Mouse (Mus musculus) heart, postnatal 0 days (tissue): Measurements from ENCODE around the gene Mrpl52. TPM values are rescaled to one million over a fixed set of nuclear protein-coding genes. Genes with fewer than 3 reads are reported as not detected.

Experiments
- ATAC-seq: fragments of 200-750 bp; cut with Nextera tagmentation; 2 replicates; pipeline ENCODE4 v1.8.0; 2017; ENCODE audit warnings: low read depth, moderate number of reproducible peaks, moderate library complexity; ENCODE audit not compliant: insufficient read depth
- DNase-seq: peaks from one replicate; pipeline ENCODE4 v3.0.0-alpha.2; 2016; ENCODE audit warnings: low spot score
- H3K27ac ChIP-seq: fragments of 300-500 bp; sonication (generic); 2 replicates; pipeline ENCODE4 v1.5.1; 2014; ENCODE audit warnings: low read depth, mild to moderate bottlenecking
- H3K27me3 ChIP-seq: fragments of 300-500 bp; sonication (generic); 2 replicates; pipeline ENCODE4 v1.6.1; 2014; ENCODE audit warnings: low read length, mixed read lengths; ENCODE audit not compliant: control insufficient read depth, insufficient read depth
- H3K36me3 ChIP-seq: fragments of 300-500 bp; sonication (generic); replicated peaks from 2 replicates; pipeline ENCODE4 v1.6.1; 2014; ENCODE audit warnings: low read length, mixed read lengths; ENCODE audit not compliant: control insufficient read depth, insufficient read depth
- H3K4me1 ChIP-seq: fragments of 300-500 bp; sonication (generic); 2 replicates; pipeline ENCODE4 v1.6.1; 2014; ENCODE audit warnings: antibody characterized with exemption; ENCODE audit not compliant: control insufficient read depth, insufficient read depth
- H3K4me2 ChIP-seq: fragments of 300-500 bp; sonication (generic); 2 replicates; pipeline ENCODE4 v1.6.1; 2014; ENCODE audit warnings: low read depth, mild to moderate bottlenecking, low read length, moderate library complexity
- H3K4me3 ChIP-seq: fragments of 300-500 bp; sonication (generic); 2 replicates; pipeline ENCODE4 v1.5.1; 2014; ENCODE audit warnings: low read depth, low read length
- H3K9ac ChIP-seq: fragments of 300-500 bp; sonication (generic); replicated peaks from 2 replicates; pipeline ENCODE4 v1.6.1; 2014; ENCODE audit warnings: low read depth, low read length, mixed read lengths
- H3K9me3 ChIP-seq: fragments of 300-500 bp; sonication (generic); replicated peaks from 2 replicates; pipeline ENCODE4 v1.6.1; 2016; ENCODE audit warnings: low read length; ENCODE audit not compliant: control insufficient read depth
- CTCF ChIP-seq: IDR thresholded peaks from 2 replicates; pipeline ENCODE4 v1.5.1; 2016; ENCODE audit warnings: antibody characterized with exemption, control low read depth, low read depth
- EP300 ChIP-seq: IDR thresholded peaks from 2 replicates; pipeline ENCODE4 v1.6.1; 2016; ENCODE audit warnings: antibody characterized with exemption, low read depth
- WGBS: fragments of 180-500 bp; shearing (Covaris S2); extraction: QIAGEN DNeasy Blood & Tissue Kit; methylation state at CpG from one replicate; pipeline ENCODE4 v1.1.7; 2014; 5-methylcytosine and 5-hydroxymethylcytosine counted together
- polyA plus RNA-seq: library from polyadenylated mRNA; unstranded; fragments of >200 nt; fragmentation: Nextera tagmentation; extraction: Ambion mirVana; gene quantifications from 2 replicates; pipeline ENCODE4 v1.2.1, GENCODE M21; 2015
- total RNA-seq: library from RNA; depleted of rRNA; stranded (reverse); fragments of >200 nt; gene quantifications from 2 replicates; pipeline ENCODE4 v1.2.3, GENCODE M21; 2014; ENCODE audit warnings: low replicate concordance

Mrpl52 gene
- total and polyA plus RNA-seq, 2 experiments from 2014 or later = 132 to 335 TPM

- Histone ChIP-seq H3K4me3 (0 out of 2 replicates have a peak overlapping the region, but pooled peaks have one; percentile 12), H3K27ac (no peak overlapping the region), H3K9me3 (no peaks in the 10 kb centered on the region), H3K4me2 (peak overlapping the region; percentile 53), H3K27me3 (no peaks in the 10 kb centered on the region), H3K4me1 (peaks cover 7% of the 10 kb centered on the region; the same call in 1 of the 2 replicates), H3K9ac (peak overlapping the region; percentile 38; the same call in 1 of the 2 replicates), H3K36me3 (no peaks in the 10 kb centered on the region)
- DNase-seq (no peak), ATAC-seq (no peak)
- WGBS = 14% methylated on average over 18 of the region's 18 CpGs
- TF ChIP-seq EP300 = no peak
- no peak for TF ChIP-seq CTCF
Measured at GRCm38 (mm10) chr14:54413877-54414700, 12.6 kb upstream of the Mrpl52 start.

DNA sequence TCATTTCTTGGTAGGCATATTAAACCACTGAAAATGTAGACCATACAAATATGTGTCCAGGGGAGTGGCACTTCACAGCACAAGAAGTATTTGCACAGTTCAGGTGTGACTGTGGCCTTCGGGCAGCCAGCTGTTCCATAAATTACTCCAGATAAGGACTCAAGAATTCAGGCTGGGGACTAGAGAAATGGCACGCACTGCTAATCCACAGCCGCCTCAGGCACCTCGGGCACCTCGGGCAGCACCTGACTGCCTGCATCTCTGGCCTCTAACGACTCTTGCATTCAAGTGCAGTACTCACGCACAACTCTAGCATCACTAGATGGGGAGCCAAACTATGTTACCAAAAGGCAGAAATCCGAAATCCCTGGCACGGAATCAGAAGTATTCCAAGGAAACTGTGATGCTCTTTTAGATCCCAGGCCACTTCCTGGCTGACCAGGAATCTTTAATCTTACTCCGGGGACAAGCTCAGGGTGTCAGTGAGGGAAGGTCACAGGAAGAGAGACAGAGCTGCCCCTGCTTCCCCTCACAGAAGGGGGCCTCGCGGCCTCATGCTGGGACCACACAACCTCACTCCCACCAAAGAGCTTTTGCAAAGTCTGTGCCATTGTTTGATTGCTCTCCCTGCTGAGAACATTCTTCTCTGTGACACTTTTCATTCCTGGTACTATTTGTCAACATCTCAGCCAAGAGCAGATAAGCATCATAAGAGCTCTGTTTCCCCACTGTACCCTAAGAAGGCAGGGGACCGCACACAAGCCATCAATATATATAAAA, 11.3 kb upstream of the Mrpl52 start:
- no peak for DNase-seq
- TF ChIP-seq EP300 (no peak), CTCF (no peak)
- Histone ChIP-seq H3K4me2 (no peak overlapping the region), H3K4me3 (no peak overlapping the region), H3K9ac (no peak overlapping the region), H3K27ac (no peak overlapping the region), H3K9me3 (no peaks in the 10 kb centered on the region), H3K4me1 (peaks cover 7% of the 10 kb centered on the region; the same call in 1 of the 2 replicates), H3K36me3 (no peaks in the 10 kb centered on the region), H3K27me3 (no peaks in the 10 kb centered on the region)
- WGBS = 27% methylated on average over 13 of the region's 13 CpGs
- ATAC-seq = no peak

DNA sequence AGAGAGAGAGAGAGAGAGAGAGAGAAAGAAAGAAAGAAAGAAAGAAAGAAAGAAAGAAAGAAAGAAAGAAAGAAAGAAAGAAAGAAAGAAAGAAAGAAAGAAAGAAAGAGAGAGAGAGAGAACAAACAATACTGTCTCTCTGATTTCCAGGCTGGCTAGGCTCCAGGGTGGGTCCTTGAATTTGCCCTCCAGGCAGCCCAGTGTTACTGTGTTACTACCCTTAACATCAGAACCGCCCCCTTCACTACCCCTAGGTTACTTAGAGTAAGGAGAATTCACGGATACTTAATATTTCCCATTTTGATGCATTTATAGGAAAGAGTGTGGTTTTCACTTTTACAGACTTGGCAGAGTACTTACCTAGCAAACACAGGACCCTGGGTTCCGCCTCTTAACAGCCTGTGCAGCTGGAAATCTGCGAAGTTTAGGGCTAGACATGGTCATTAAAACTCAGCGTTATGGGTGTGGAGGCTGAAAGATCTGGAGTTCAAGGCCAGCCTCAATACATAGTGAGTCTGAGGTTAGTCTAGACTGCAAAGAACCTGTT, 10.4 kb upstream of the Mrpl52 start:
- 71% methylated on average over 5 of the region's 5 CpGs for WGBS
- H3K27ac ChIP-seq = no peak overlapping the region
- H3K9ac ChIP-seq = no peak overlapping the region

DNA sequence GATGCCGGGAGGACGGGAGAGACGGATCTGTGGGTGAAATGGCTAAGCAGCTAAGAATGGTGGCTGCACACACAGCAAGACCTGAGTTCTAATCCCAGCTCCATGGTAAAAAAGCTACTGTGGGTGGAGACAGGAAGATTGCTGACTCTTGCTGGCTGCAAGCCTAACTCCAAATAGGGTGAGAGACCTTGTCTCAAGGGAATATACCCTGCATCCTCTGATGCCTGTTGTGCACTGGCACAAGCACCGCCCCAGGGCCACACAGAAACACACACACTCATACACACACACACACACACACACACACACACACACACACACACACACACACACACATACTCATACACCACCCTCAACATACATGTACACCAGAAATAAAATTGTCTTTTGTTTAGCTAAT, 9.9 kb upstream of the Mrpl52 start:
- 84% methylated on average over 4 of the region's 4 CpGs for WGBS
- TF ChIP-seq CTCF (no peak), EP300 (no peak)
- no peak overlapping the region for H3K4me3 ChIP-seq
- H3K4me2 ChIP-seq = no peak overlapping the region
- no peaks in the 10 kb centered on the region for H3K27me3 ChIP-seq
- H3K27ac ChIP-seq = no peak overlapping the region
- peaks cover 7% of the 10 kb centered on the region; the same call in 1 of the 2 replicates for H3K4me1 ChIP-seq
- H3K9ac ChIP-seq = no peak overlapping the region
- ATAC-seq (no peak), DNase-seq (no peak)
- no peaks in the 10 kb centered on the region for H3K9me3 ChIP-seq
- H3K36me3 ChIP-seq = no peaks in the 10 kb centered on the region

More for the DNA sequence above, 10.4 kb upstream of the Mrpl52 start:
- Histone ChIP-seq H3K4me3 (no peak overlapping the region), H3K4me1 (peaks cover 7% of the 10 kb centered on the region; the same call in 1 of the 2 replicates), H3K27me3 (no peaks in the 10 kb centered on the region), H3K9me3 (no peaks in the 10 kb centered on the region), H3K4me2 (no peak overlapping the region), H3K36me3 (no peaks in the 10 kb centered on the region)
- TF ChIP-seq CTCF (no peak), EP300 (no peak)
- ATAC-seq = no peak
- no peak for DNase-seq

DNA sequence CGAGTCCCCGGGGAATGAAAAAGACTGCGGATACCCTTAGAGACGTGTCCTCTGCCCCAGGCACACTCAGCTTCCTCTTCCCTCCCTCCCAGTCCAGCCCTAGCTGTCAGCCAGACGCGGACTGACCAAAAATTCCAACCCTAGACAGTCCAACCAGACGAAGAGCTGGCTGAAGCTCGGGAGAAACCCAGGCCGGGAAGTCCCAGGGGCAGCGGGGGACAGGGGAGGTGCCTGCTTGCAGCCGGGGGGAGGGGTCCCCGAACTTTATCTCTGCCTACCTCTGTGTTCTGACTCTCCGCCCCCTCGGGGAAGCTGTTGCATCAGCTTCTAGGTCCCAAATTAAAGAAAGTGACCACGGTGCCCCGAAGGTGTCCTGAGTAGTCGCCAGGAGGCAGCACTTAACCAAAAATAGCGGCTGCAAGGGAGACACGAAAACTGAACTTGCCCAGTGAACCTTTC, 9.1 kb upstream of the Mrpl52 start, which contains the start of gene Slc7a7:
Gene Slc7a7, minus strand, starts transcription at position 158 of the 459 bp plus-strand sequence.
- no peak within 1 kb of the TSS for H3K27ac ChIP-seq
- no peaks in the 10 kb centered on the region for H3K9me3 ChIP-seq
- H3K4me1 ChIP-seq = peaks cover 7% of the 10 kb centered on the region; the same call in 1 of the 2 replicates
- 4% methylated on average over 19 of the region's 19 CpGs for WGBS
- peak; percentile 36; the same call in 1 of the 2 replicates for ATAC-seq
- H3K27me3 ChIP-seq = no peaks in the 10 kb centered on the region
- TF ChIP-seq CTCF = peak; percentile 36
- no peak for TF ChIP-seq EP300
- H3K4me2 ChIP-seq = peak within 1 kb of the TSS; percentile 32
- H3K4me3 ChIP-seq = peak within 1 kb of the TSS; percentile 6; the same call in 1 of the 2 replicates
- DNase-seq = peak; percentile 51
- H3K9ac ChIP-seq = no peak within 1 kb of the TSS
- no peaks in the 10 kb centered on the region for H3K36me3 ChIP-seq
